Mouse (Mus musculus) liver, embryonic 14.5 days (tissue): ENCODE results near the gene Capn2. TPM values are rescaled to one million over a fixed set of nuclear protein-coding genes. Genes with fewer than 3 reads are reported as not detected.

Experiments
- ATAC-seq: fragments of 200-750 bp; cut with Nextera tagmentation; 2 replicates; pipeline ENCODE4 v1.8.0; 2017; ENCODE audit warnings: moderate number of reproducible peaks, mild to moderate bottlenecking, moderate library complexity; ENCODE audit not compliant: insufficient read depth
- DNase-seq, 3 experiments: peaks; one replicate each; pipeline ENCODE4 v3.0.0-alpha.2; 2012 to 2013; ENCODE audit warnings: low read depth in 3 of 3, low spot score in 3 of 3
- H3K27ac ChIP-seq: fragments of 300-500 bp; sonication (generic); 2 replicates; pipeline ENCODE4 v1.5.1; 2014; ENCODE audit warnings: moderate library complexity, mild to moderate bottlenecking, control low read depth, inconsistent platforms
- H3K27me3 ChIP-seq: fragments of 300-500 bp; sonication (generic); 2 replicates; pipeline ENCODE4 v1.6.1; 2014; ENCODE audit warnings: mild to moderate bottlenecking, low read length, moderate library complexity; ENCODE audit not compliant: control insufficient read depth, insufficient read depth
- H3K36me3 ChIP-seq: fragments of 300-500 bp; sonication (generic); replicated peaks from 2 replicates; pipeline ENCODE4 v1.6.1; 2014; ENCODE audit warnings: low read depth; ENCODE audit not compliant: control insufficient read depth, insufficient read depth
- H3K4me1 ChIP-seq, 2 experiments: fragments of 200-500 bp in 1 of 2; fragments of 300-500 bp in 1 of 2; sonication (generic) in 1 of 2; replicated peaks; 2 replicates each; pipeline ENCODE4 v1.6.1; 2012 to 2014; ENCODE audit warnings: antibody characterized with exemption in 1 of 2, inconsistent platforms in 1 of 2, low read length in 1 of 2; ENCODE audit not compliant: control insufficient read depth in 2 of 2, insufficient read depth in 2 of 2
- H3K4me2 ChIP-seq: fragments of 300-500 bp; sonication (generic); 2 replicates; pipeline ENCODE4 v1.6.1; 2014; ENCODE audit warnings: low read depth, mild to moderate bottlenecking, control low read depth, moderate library complexity
- H3K4me3 ChIP-seq, 2 experiments: fragments of 200-500 bp in 1 of 2; fragments of 300-500 bp in 1 of 2; sonication (generic) in 1 of 2; 2 replicates each; pipeline ENCODE4 v1.5.1; 2012 to 2014; ENCODE audit warnings: low read depth in 2 of 2, low read length in 2 of 2, mild to moderate bottlenecking in 2 of 2, control low read depth in 1 of 2, inconsistent platforms in 1 of 2, moderate library complexity in 1 of 2; ENCODE audit not compliant: insufficient read depth in 1 of 2
- H3K9ac ChIP-seq: fragments of 300-500 bp; sonication (generic); replicated peaks from 2 replicates; pipeline ENCODE4 v1.6.1; 2014; ENCODE audit warnings: mild to moderate bottlenecking, control low read depth, moderate library complexity
- H3K9me3 ChIP-seq: fragments of 300-500 bp; sonication (generic); 2 replicates; pipeline ENCODE4 v1.6.1; 2016; ENCODE audit warnings: low read length, mixed read lengths; ENCODE audit not compliant: control insufficient read depth
- CTCF ChIP-seq: IDR thresholded peaks from 2 replicates; pipeline ENCODE4 v1.5.1; 2016; ENCODE audit warnings: antibody characterized with exemption, low read depth, control low read depth
- EP300 ChIP-seq: IDR thresholded peaks from 2 replicates; pipeline ENCODE4 v1.6.1; 2016; ENCODE audit warnings: antibody characterized with exemption, low read depth
- WGBS: fragments of 180-500 bp; shearing (Covaris S2); extraction: QIAGEN DNeasy Blood & Tissue Kit; methylation state at CpG from one replicate; pipeline ENCODE4 v1.1.7; 2014; ENCODE audit not compliant: insufficient replicate concordance; 5-methylcytosine and 5-hydroxymethylcytosine counted together
- polyA plus RNA-seq, 2 experiments: library from polyadenylated mRNA; depleted of rRNA in 1 of 2; stranded (reverse) in 1 of 2; unstranded in 1 of 2; fragments of >200 nt; fragmentation: Nextera tagmentation in 1 of 2; extraction: Ambion mirVana in 1 of 2; gene quantifications; 2 replicates each; pipeline versions ENCODE4 v1.2.1 to v1.2.3; 2012 to 2014

The Capn2 gene
- polyA plus RNA-seq, 2 experiments, result 9.8 to 13.6 TPM

DNA sequence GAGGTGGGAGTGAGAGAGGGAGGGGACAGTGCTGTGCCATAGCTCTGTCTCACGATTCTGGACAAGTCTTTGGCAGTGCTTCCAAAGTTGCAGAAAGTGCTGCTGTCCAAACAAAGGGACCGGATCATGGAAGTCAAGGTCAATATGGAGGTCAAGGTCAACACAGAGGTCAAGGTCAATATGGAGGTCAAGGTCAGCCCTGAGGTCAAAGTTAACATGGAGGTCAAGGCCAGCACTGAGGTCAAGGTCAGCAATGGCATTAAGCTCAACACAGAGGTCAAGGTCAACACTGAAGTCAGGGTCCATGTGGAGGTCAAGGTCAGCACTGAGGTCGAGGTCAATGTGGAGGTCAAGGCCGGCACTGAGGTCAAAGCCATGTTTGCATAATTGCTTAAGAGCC, 16.6 kb downstream of the Capn2 start:
- 53% methylated on average over 4 of the region's 4 CpGs for WGBS
- Histone ChIP-seq H3K9me3 (no peaks in the 10 kb centered on the region), H3K27me3 (no peaks in the 10 kb centered on the region), H3K9ac (no peak overlapping the region), H3K36me3 (no peaks in the 10 kb centered on the region), H3K4me2 (no peak overlapping the region), H3K4me3 (no peak overlapping the region), H3K4me1 (peaks cover 0 to 30% of the 10 kb centered on the region in 2 experiments; a peak in 3 of 4 replicates), H3K27ac (no peak overlapping the region)
- TF ChIP-seq CTCF (no peak), EP300 (no peak)
- DNase-seq (no peak), ATAC-seq (no peak)

GRCm38 (mm10) chr1:182500224-182500623, 17.2 kb downstream of the Capn2 start:
- H3K4me3 ChIP-seq, result no peak overlapping the region
- peaks cover 0 to 31% of the 10 kb centered on the region in 2 experiments; a peak in 3 of 4 replicates for H3K4me1 ChIP-seq
- no peak for TF ChIP-seq CTCF

GRCm38 (mm10) chr1:182499443-182500089, 17.8 kb downstream of the Capn2 start:
- Histone ChIP-seq H3K27ac (no peak overlapping the region), H3K4me3 (no peak overlapping the region), H3K9me3 (no peaks in the 10 kb centered on the region), H3K4me2 (no peak overlapping the region), H3K4me1 (peaks cover 0 to 31% of the 10 kb centered on the region in 2 experiments; a peak in 3 of 4 replicates), H3K27me3 (no peaks in the 10 kb centered on the region), H3K9ac (no peak overlapping the region), H3K36me3 (no peaks in the 10 kb centered on the region)
- ATAC-seq, result peak; percentile 24; the same call in 1 of the 2 replicates
- no peak for DNase-seq
- TF ChIP-seq EP300, result no peak
- TF ChIP-seq CTCF, result no peak
- WGBS, result 57% methylated on average over 9 of the region's 9 CpGs

More at GRCm38 (mm10) chr1:182500224-182500623, 17.2 kb downstream of the Capn2 start:
- no peak overlapping the region for H3K4me2 ChIP-seq
- H3K27me3 ChIP-seq, result no peaks in the 10 kb centered on the region
- H3K9me3 ChIP-seq, result no peaks in the 10 kb centered on the region
- no peaks in the 10 kb centered on the region for H3K36me3 ChIP-seq
- H3K9ac ChIP-seq, result no peak overlapping the region
- no peak overlapping the region for H3K27ac ChIP-seq
- 55% methylated on average over 4 of the region's 4 CpGs for WGBS
- DNase-seq, result no peak
- no peak for ATAC-seq

- TF ChIP-seq CTCF (no peak), EP300 (no peak)
- no peaks in the 10 kb centered on the region for H3K36me3 ChIP-seq
- H3K4me1 ChIP-seq, result peaks cover 0 to 20% of the 10 kb centered on the region in 2 experiments; a peak in 3 of 4 replicates
Measured at GRCm38 (mm10) chr1:182497736-182498135, 19.7 kb downstream of the Capn2 start.

DNA sequence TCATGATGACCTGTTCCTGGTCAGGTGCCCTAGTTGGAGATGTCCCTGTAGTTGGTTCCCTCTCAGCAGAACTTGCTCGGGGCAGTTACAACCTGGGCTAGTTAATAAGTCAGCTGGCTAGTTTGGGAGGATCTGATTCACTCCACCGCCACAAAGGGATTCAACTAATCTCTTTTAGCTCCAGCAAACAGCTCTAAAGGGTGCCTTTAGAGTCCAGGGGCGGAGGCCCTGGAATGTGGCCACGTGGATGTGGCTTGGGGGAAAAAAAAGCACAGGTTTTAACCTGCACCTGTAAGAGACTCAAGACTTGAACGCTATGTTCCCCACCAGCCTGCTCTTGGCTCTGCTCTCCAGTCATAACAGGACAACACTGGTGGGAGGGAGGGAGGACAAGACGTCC, 20.7 kb downstream of the Capn2 start:
- no peak for ATAC-seq
- peaks cover 0 to 14% of the 10 kb centered on the region in 2 experiments; a peak in 3 of 4 replicates for H3K4me1 ChIP-seq
- no peaks in the 10 kb centered on the region for H3K36me3 ChIP-seq
- no peak for TF ChIP-seq CTCF
- TF ChIP-seq EP300, result no peak
- H3K9me3 ChIP-seq, result no peaks in the 10 kb centered on the region
- no peak overlapping the region for H3K27ac ChIP-seq
- 68% methylated on average over 6 of the region's 6 CpGs for WGBS
- H3K9ac ChIP-seq, result no peak overlapping the region
- H3K4me2 ChIP-seq, result no peak overlapping the region
- H3K27me3 ChIP-seq, result no peaks in the 10 kb centered on the region
- DNase-seq, result no peak
- H3K4me3 ChIP-seq, result no peak overlapping the region

More at GRCm38 (mm10) chr1:182497736-182498135, 19.7 kb downstream of the Capn2 start:
- ATAC-seq (no peak), DNase-seq (no peak)
- Histone ChIP-seq H3K9me3 (no peaks in the 10 kb centered on the region), H3K9ac (no peak overlapping the region), H3K4me3 (no peak overlapping the region), H3K4me2 (no peak overlapping the region), H3K27me3 (no peaks in the 10 kb centered on the region), H3K27ac (no peak overlapping the region)
- 35% methylated on average over 4 of the region's 4 CpGs for WGBS
